Mouse (Mus musculus): ENCODE data around the gene Foxi3. TPM values are rescaled to one million over a fixed set of nuclear protein-coding genes. Genes with fewer than 3 reads are reported as not detected.
A peak's percentile ranks its signal among the peaks of the same experiment; 100 is the strongest.

The Foxi3 gene
- total RNA-seq (2021): not detected

DNA sequence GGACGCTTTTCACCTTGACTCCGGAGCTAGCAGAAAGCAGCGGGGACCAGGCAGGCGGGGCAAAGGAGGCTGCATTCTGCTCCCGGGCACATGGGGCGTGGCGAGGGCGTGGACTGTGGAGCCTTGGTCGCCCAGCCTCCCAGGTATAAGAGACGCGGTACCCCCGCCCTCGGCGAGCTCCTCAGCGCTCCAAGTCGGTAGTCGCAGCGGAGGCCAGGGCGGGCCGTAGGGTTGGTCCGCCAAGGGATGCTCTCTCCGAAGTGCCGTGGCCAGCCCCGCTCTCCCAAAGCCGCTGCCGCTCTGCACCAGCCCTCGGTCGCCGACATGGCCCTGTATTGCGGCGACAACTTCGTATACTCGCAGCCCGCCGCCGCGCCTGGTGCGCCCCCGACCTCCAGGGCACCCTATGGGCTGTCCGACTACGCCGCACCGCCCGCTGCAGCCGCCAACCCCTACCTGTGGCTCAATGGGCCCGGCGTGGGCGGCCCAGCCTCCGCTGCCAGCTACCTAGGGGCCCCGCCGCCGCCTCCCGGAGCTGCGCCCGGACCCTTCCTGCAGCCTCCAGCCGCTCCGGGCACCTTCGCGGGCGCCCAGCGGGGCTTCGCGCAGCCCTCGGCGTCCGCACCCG, at the start of gene Foxi3:
TSS of gene Foxi3 (plus strand) at position 247 of the 628 bp plus-strand sequence.
- DNase-seq: peak; percentile 3 to 6
- intact Hi-C loops (cut with DNase I): no loop called here

DNA sequence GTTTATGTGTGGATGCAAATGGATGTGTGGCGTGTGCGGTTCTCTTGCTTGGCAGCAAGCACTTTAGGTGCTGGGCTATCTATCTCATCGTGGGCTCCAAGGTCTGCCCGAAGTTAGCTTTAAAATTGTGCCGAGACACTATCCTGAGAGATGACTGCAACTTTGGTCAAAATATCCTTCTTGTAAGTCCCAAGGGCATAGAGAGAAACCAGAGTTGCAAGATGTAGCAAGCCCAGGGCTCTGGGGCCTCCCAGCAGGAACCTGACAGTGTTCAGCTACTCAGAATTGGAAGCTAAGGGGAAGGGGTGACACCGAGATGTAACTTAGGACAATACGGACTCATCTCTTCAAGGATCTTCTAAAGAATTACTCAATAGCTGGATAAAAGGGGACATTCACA, 46.8 kb upstream of the Foxi3 start:
- no peak for DNase-seq
- intact Hi-C loops (cut with DNase I): no loop called here

DNA sequence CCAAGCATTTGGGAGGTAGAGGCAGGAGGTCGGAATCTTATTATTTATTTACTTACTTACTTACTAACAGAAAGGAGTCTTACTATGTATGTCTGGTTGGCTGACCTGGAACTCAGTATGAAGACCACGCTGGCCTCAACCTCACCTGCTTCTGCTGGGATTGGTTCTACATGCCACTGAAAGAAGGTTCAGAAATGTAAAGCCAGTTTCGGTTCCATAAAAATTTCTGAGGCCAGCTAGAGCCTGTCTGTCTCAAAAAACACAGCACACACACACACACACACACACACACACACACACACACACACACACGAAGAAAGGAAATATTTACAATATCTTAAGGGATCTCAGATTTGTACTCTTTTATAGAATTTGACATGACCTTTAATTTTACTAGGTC, 46.0 kb upstream of the Foxi3 start:
- no peak for DNase-seq
- intact Hi-C loops (cut with DNase I): no loop called here

DNA sequence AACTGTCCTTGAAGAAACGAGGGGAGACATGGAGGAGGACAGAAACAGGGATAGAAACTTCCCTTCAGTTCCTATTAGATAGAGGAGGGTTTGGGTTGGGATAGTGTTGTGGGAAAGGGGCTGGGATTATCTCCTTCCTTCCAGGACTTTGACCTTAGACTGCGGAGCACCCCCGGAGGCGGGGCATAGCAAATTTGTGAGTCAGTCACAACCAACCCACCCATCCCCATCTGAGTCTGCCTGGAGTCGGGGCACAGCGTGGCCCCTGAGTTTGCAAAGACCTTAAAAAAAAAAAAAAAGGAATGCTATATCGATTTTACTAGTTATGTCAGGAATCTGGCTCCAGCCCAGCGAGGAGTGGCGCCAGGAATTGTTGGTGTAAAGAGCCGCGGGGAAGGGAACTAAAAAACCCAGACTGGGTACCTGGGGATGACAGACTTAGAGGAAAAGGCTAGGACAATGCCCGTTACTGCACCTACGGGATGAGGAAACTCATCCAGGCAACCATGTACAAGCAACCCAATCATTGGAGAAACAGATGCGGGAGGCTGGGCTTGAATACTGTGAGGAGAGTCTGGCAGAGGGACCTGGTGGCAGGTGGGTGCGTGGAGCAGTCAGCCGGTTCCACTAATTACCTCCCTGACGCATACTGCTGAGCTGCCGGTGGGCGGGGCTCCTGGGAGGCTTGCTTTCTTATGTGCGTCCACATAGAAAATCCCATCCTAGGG, 44.5 kb upstream of the Foxi3 start:
- intact Hi-C loops (cut with DNase I): no loop called here
- no peak for DNase-seq

DNA sequence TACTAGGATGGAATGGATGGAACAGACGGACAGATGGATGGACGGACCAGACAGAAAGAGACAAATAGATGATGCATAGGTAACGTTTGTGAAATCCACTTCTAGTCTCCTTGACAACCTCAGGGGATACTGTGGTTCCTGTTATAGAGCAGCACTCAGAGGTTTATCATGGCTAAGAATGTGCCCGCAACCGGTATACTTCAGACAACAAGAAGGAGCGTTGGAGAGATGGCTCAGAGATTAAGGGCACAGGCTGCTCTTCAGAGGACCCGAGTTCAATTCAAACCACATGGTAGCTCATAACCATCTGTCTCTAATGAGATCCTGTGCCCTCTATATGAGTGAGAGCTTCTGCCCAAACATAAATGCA, 44.0 kb upstream of the Foxi3 start:
- no peak for DNase-seq
- intact Hi-C loops (cut with DNase I): no loop called here

DNA sequence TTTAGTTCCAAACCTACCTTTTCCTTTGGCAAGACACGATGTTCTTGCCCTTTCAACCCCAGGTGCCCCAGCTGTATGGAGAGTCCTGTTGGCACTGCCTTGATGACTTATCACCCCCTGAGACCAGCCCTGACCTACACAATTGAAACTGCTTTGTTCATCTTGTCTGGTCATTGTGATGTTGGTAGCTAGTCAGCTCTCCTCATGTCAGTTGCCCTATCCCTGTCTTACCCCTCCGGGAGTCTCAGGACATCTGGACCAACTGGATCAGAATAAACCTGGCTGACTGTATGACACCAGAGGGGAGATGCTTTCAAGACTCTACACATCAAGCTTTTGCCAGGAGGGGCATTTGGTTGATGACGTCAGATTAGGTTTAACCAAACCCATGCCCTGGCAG, 37.5 kb upstream of the Foxi3 start, which contains the start of gene Tex37:
TSS of gene Tex37 (minus strand) at position 101 of the 400 bp plus-strand sequence.
- intact Hi-C loops (cut with DNase I): no loop called here
- no peak for DNase-seq

DNA sequence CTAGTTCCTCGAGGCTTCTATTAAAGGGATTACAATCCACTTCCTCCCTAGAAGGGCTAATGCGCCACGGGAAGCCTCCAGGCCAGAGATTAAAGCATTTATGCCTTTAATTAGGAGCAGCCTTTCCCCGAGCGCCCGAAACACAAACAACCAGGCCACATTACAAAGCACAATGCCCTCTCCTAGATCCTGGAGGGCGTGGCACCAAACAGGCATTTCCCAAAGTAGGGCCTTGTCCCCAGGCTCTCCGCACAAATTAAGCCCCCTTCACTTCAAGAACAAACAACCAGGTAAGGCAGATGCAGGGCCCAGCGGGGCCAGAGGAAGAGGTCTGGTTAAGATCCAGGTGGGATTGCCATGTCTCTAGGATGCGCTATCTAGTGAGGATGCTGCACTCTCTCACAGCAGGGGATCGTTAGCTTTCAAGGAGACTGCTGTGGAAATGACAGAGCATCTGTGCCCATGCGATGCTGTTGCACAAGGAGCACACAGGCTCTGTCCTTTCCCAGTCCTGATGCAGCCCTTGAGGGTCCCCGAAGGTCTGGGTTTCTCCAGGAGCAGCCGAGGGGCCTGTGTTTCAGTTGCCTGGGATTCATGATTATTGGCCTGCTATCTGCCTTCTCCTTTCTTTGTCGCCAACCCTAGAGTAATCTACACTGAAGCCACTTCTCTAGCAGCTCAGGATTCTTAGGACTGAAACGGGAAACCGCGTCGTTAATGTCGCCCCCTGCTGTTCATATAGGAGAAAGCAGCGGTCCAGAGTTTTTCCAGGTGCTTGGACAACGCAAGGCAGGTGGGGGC, 34.9 kb upstream of the Foxi3 start:
- DNase-seq: peak; percentile 28 to 45
- intact Hi-C loops (cut with DNase I): no loop called here

DNA sequence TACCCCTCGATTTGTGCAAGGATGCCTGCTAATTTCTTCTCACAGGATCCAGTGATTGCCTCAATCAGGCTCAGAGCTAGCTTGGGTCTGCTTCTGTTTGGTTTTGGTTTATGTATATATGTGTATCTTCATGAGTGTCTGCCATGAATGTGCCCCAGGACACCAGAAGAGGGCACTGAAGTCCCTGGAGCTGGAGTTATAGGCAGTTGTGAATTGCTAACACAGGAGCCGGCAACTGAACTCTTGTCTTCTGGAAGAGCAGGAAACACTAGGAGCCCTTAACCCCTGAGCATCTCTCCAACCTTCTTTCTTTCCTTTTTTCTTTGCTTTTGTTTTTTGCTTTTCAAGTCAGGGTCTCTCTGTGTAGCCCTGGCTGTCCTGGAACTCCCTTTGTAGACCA, 24.5 kb upstream of the Foxi3 start:
- intact Hi-C loops (cut with DNase I): no loop called here
- no peak for DNase-seq

DNA sequence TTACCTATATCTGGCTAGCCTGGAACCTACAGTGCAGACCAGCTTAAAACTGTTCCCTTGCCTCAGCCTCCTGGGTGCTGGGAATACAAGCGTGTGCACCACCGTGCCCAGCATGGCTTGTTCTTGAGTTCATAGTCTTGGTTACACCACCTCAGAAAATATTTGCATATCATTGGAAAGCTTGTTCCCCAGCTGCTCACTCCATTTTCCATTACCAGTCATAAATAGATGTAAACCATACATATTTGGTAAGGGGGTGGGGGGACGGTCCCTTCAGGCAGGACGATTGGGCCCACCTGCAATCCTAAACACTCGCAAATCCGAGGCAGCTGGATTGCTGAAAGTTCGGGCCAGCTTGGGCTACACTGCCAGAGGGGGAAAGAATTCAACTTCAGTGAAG, 3.1 kb upstream of the Foxi3 start:
- intact Hi-C loops (cut with DNase I): no loop called here
- DNase-seq: no peak

DNA sequence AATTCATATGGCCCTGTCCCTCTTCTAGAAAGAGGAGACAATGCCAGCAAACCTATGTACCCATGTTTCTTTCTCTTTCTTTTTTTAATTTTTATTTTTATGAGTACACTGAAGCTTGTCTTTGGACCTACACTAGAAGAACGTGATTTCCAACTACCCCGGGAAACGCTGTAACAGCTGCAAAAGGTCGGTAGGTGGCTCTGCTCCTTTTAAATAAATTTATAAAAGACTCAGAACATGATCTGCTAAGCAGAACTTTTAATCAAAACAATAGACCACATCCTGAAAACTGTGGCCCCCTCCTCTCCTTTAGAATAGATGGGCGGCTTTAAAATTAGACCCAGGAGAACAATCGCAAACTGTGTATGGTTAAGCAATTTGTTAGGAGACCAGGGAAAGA, 2.3 kb upstream of the Foxi3 start:
- DNase-seq: no peak
- intact Hi-C loops (cut with DNase I): loop anchor here (2.0 kb wide), 1 partner anchor 171 kb away; no protein-coding TSS in a partner anchor

DNA sequence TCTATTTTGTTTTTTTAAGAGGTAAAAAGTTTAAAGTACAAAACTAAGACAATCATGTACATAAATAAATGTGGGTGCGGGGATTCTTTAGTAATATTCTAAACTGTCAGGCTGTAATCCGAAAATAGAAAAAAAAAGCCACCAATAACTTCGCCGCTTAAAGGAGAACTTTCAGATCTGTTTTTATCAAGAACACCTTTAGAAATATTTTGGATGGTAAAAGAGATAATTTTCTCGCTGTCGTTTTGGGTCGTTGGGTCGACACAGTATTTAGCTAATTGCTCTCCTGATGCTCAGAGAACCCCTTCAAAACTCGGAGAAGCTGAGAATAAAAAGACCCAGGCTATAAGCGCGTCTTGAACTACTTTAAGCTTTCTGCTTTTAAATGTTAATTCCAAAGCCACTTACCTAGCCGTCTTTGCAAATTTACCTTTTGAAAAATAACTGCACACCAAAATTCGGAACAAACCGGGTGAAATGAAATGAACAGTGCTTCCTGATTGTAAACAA, 985 bp upstream of the Foxi3 start:
- intact Hi-C loops (cut with DNase I): loop anchor here (2.0 kb wide), 1 partner anchor 169 kb away; no protein-coding TSS in a partner anchor
- no peak for DNase-seq

DNA sequence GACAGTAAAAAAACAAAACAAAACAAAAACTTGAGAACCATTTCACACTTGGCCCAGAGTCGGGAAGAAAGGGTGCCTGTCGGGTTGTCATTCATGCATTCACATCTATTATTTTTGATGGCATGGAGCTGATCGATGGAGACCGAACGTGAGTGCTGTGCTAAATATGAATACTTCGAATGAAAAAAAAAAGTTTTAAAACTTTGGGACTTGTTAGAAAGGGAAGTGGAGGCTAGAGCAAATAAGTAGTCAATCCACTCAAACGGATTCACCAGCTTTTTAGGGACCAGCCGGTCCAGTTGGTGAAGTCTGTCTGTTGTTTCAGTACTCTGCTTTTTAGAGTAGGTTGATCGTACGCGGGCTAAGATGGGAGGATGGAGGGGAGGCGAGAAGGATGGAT, 490 bp upstream of the Foxi3 start:
- intact Hi-C loops (cut with DNase I): loop anchor here (2.0 kb wide), 1 partner anchor 169 kb away; no protein-coding TSS in a partner anchor
- no peak for DNase-seq

DNA sequence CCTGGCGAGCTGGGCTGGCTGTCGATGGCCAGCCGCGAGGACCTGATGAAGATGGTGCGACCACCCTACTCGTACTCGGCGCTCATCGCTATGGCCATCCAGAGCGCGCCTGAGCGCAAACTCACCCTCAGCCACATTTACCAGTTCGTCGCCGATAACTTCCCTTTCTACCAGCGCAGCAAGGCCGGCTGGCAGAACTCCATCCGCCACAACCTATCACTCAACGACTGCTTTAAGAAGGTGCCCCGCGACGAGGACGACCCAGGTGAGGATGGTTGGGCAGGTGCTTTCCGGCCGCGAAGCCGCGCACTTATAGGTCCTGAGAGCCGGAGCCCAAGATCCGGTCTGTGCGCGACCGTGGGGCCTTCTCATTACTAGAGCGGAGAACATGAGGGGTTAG, 605 bp downstream of the Foxi3 start:
- no peak for DNase-seq
- intact Hi-C loops (cut with DNase I): no loop called here

DNA sequence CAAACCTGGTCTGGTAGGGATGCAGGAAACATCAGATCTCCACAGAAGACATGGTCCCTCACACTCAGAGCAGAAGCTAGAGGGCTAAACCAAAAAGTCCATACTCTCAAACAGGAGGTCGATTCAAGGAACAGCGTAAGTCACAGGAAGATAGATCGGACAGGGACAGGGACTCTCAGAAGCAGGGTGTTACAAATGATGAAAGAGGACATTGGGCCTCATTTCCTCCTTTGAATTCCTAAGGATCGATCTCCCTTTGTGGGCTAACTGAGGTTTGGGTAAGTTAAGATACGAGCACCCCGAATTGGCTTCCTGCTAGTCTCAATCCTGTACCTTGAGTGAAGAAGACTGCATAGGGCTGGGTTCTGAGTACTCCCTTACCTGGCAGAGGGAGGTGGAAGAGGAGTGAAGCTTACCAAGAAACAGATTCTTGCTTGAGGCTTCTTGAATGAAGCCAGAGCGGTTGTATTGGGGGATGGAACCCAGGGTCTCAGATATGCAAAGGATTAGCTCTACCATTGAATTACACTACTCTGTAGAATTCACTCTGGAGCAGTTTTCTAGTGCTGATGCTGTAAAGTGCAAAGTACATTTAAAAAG, 1.1 kb downstream of the Foxi3 start:
- intact Hi-C loops (cut with DNase I): no loop called here
- DNase-seq: no peak

DNA sequence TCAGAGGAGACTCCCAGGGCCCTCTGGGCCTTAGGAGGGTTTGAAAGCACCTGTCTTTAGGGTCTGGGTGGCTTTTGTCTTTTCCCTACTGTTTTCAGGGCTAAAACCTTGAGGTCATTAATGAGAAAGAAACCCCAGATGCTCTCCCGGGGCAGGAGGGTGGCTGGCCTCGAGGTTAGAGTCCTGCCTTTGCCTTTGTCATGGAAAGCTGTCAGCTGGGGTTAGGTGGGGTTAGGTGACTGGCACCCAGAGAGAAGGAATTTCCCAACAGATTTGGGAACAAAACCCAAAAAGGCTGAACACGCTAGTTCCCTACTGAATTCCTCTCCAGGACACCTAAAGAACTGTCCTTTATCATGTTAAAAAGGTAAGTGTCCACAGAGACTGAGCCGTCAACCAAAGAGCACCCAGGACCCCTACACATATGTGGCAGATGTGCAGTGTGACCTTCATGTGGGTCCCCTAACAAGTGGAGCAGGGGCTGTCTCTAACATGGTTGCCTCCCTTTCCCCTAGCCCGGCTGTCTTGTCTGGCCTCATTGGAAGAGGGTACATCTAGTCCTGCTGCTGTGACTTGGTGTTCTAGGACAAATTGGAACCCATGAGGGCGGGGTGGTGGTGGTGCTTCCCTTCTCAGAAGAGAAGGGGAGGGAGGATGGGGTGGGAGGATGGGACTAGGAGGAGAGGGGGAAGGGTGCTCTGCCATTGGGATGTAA, 7.9 kb downstream of the Foxi3 start:
- no peak for DNase-seq
- intact Hi-C loops (cut with DNase I): no loop called here

DNA sequence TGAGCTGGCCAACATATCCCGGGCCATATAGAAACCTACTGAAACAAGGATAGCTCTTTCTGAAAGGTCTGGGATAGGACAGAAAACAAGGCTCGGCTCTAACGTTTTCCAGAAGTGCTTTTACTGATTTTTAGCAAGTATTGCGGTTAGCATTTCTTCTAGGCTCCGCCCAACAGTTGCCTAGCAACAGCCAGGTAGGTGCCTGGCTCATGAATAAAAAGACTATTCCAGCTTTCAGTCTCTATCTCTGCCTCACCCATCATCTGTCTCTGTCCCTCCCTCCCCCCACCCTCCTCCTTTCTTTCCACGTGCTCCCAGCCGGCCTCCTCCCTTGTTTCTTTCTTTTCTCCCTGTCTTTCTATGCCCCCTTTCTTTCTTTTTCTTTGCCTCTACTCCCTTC, 9.4 kb downstream of the Foxi3 start:
- DNase-seq: no peak
- intact Hi-C loops (cut with DNase I): no loop called here

DNA sequence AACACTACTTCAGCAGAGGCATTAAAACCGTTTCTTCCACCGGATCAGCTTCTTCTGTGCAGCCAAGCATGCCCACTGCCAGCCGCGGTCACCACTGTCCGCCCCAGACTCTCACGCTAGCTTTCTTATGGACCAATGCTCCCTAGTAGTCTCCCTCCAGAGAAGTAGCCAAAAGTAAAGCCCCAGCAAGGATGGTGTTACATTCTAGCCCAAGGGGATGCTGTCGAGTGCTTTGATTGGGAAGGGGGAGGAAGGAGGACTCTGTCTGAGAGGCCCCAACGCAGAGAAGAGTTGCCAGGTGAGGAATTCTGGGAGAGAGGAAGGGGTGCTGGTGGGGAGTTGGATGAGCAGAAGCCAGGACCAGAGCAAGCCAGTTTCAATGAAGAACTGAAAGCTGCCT, 11.1 kb downstream of the Foxi3 start:
- DNase-seq: no peak
- intact Hi-C loops (cut with DNase I): no loop called here

DNA sequence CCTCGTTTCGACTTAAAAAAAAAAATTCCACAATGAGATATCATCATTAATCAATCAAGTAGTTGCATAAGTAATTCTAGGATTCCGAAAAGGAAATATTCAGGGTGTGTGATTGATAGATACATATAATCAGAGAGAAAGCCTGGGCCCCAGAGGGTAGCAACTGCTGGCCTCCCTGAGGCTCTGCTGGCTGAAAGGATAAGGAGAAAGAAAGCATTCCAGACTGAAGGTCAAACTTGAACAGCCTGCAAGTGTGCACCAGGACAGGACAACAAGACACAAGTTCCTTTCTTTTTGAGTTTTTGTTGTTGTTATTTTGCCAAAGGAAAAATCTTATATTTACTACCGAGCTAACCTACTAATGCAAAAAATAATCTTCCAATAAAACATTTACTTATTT, 12.0 kb downstream of the Foxi3 start:
- DNase-seq: no peak
- intact Hi-C loops (cut with DNase I): no loop called here

DNA sequence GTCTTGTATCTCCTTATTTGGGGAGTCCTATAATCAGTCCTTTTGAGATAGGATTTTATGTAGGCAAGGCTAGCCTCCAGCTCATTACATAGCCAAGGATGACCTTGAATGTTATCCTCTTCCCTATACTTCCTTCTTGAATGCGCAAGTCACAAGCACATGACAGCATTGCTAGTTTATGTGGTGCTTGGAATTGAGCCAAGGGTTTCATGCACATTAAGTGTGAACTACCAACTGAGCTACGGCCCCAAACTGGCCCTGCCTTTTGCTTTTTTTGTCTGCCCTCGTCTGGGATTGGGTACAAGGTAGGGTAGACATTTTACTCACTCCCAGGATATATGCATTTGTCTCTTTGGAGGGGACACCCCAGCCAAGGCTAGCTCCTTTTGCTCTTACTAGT, 16.7 kb downstream of the Foxi3 start:
- intact Hi-C loops (cut with DNase I): no loop called here
- DNase-seq: no peak

DNA sequence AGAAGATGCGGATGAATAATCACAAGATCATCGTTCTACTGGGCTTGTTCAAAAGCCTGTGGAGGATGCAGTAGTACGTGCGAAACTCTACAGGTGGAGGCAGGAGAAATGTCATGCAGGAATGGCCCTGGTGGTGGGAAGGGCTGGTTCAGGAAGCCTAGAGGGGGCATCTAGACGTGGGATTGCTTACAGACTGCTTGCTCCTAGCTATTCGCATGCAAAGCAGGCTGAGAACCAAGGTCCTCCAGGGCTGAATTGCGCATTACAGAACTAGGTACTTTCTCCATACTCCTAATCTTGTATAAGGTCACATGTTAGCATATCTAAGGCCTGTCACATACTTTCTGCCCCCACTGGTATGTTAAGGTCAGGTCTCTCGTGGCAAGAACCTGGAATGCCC, 24.7 kb downstream of the Foxi3 start:
- DNase-seq: no peak
- intact Hi-C loops (cut with DNase I): no loop called here
